Mouse (Mus musculus) lung, postnatal 0 days (tissue): ENCODE data around the gene 1600002K03Rik.

Experiments used
- CTCF ChIP-seq: IDR thresholded peaks from 2 replicates; pipeline ENCODE4 v1.5.1; 2016; ENCODE audit warnings: antibody characterized with exemption, mild to moderate bottlenecking
- EP300 ChIP-seq: IDR thresholded peaks from 2 replicates; pipeline ENCODE4 v1.6.1; 2016; ENCODE audit warnings: antibody characterized with exemption, mild to moderate bottlenecking, control low read depth

- TF ChIP-seq CTCF (no peak), EP300 (peak; percentile 47)
Observed at GRCm38 (mm10) chr10:80159021-80159560, 13.7 kb upstream of the 1600002K03Rik start.
